Mouse (Mus musculus): ENCODE results near the gene Jchain.

DNA sequence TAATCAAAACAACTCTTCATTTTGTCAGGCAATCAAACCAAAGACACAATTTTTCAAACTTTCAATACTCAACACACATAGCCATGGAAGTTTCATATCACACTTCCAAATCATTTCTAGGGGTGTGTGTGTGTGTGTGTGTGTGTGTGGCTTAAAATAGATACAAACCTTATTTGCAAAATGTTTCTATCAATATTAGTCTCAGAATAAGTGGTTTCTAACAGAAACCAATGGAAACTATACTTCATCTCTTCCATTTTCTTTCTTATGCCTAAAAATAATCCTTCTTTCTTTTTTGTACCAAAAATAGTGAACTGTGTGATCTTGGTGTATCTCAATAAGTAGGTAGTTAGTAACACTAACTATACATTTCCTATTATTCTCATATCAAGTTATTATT lies 13.2 kb upstream of the Jchain start:
- no peak for TF ChIP-seq CTCF (IDR thresholded peaks at IDR 0.05; ENCODE audit: low read depth, low read length)
- TF ChIP-seq POLR2A (IDR thresholded peaks at IDR 0.05; ENCODE audit: borderline replicate concordance, low read depth, low read length) = no peak
